Mouse (Mus musculus) testis, adult 2 months (tissue): ENCODE results near the gene Phka2. TPM values are rescaled to one million over a fixed set of nuclear protein-coding genes. Genes with fewer than 3 reads are reported as not detected.

ENCODE experiments used
- H3K27ac ChIP-seq: fragments of 200-500 bp; 2 replicates; pipeline ENCODE4 v1.5.1; 2012; ENCODE audit warnings: low read depth, low read length; ENCODE audit not compliant: control insufficient read depth, insufficient read depth
- H3K27me3 ChIP-seq: fragments of 200-500 bp; 2 replicates; pipeline ENCODE4 v1.6.1; 2012; ENCODE audit warnings: mild to moderate bottlenecking, low read length, moderate library complexity; ENCODE audit not compliant: control insufficient read depth, insufficient read depth
- H3K36me3 ChIP-seq: fragments of 200-500 bp; 2 replicates; pipeline ENCODE4 v1.6.1; 2012; ENCODE audit warnings: mild to moderate bottlenecking, low read length; ENCODE audit not compliant: control insufficient read depth, insufficient read depth
- H3K4me1 ChIP-seq: fragments of 200-500 bp; 2 replicates; pipeline ENCODE4 v1.6.1; 2012; ENCODE audit warnings: low read length; ENCODE audit not compliant: control insufficient read depth, insufficient read depth
- H3K4me3 ChIP-seq: fragments of 200-500 bp; 2 replicates; pipeline ENCODE4 v1.5.1; 2012; ENCODE audit warnings: low read depth, mild to moderate bottlenecking, low read length, moderate library complexity, mixed read lengths; ENCODE audit not compliant: control insufficient read depth
- CTCF ChIP-seq: fragments of 200-500 bp; IDR thresholded peaks from 2 replicates; pipeline ENCODE4 v1.5.1; 2012; ENCODE audit warnings: low read depth, mild to moderate bottlenecking, inconsistent platforms, low read length, moderate library complexity; ENCODE audit not compliant: control insufficient read depth, insufficient read depth, insufficient replicate concordance
- POLR2A ChIP-seq: fragments of 200-500 bp; IDR thresholded peaks from 2 replicates; pipeline ENCODE4 v1.6.1; 2012; ENCODE audit warnings: low read depth, mild to moderate bottlenecking, inconsistent platforms, low read length, moderate library complexity; ENCODE audit not compliant: control insufficient read depth
- polyA plus RNA-seq: library from polyadenylated mRNA; depleted of rRNA; stranded (reverse); fragments of >200 nt; gene quantifications from 2 replicates; pipeline ENCODE4 v1.2.3, GENCODE M21; 2012

The Phka2 gene
- polyA plus RNA-seq, 1 experiment: 12.5 TPM

DNA sequence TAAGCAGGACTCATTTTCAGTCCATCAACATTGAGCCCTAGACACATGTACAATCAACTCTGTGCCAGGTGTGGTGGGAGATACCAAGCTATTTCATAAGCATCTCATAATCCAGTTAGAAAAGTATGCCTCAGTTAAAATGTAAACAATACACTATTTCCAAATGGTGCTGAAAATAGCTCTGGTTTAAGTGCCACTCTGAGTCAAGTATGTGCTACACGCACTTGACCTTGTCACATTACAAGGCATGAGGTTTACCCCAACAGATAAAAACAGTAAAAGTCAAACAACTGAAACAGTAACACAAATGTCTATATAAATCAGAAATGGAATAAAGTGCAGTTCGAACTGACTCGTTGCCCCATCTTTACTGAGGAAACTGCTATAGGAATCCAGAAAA is 871 bp upstream of the Phka2 start:
- H3K36me3 ChIP-seq: no peaks in the 10 kb centered on the region
- no peak overlapping the region for H3K27ac ChIP-seq
- no peak overlapping the region for H3K4me3 ChIP-seq
- no peaks in the 10 kb centered on the region for H3K4me1 ChIP-seq
- H3K27me3 ChIP-seq: no peaks in the 10 kb centered on the region
- no peak for TF ChIP-seq POLR2A
- TF ChIP-seq CTCF: no peak

- Histone ChIP-seq H3K4me3 (peak overlapping the region; percentile 95), H3K4me1 (no peaks in the 10 kb centered on the region), H3K27me3 (no peaks in the 10 kb centered on the region), H3K27ac (peak overlapping the region; percentile 58; the same call in 1 of the 2 replicates), H3K36me3 (no peaks in the 10 kb centered on the region)
- no peak for TF ChIP-seq POLR2A
- TF ChIP-seq CTCF: no peak
These were observed 299 bp upstream of the Phka2 start for GRCm38 (mm10) chrX:160501687-160502047.

GRCm38 (mm10) chrX:160509046-160509445 is 7.1 kb downstream of the Phka2 start:
- H3K27me3 ChIP-seq: no peaks in the 10 kb centered on the region
- H3K27ac ChIP-seq: no peak overlapping the region
- TF ChIP-seq CTCF (no peak), POLR2A (no peak)
- no peaks in the 10 kb centered on the region for H3K4me1 ChIP-seq
- H3K36me3 ChIP-seq: no peaks in the 10 kb centered on the region
- no peak overlapping the region for H3K4me3 ChIP-seq

DNA sequence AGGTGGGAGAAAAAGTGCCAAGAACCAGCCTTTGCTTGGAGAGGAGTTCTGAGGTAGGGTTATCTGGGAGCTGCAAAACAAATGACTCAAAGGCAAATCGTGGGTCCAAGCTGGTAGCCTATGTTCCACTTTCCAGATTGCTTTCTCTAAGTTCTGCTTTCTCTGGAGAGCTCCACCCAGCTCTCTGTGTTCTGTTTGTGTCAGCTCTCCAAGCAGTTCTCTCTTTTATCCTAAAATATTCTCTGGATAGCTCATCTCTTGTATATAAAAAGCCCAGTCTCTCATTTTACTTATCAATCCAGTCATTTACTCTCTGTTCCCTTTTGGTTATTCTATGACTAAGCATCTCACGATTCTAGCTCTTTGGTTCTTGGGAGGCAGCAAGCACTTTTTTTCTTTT is 8.2 kb downstream of the Phka2 start:
- TF ChIP-seq POLR2A (no peak), CTCF (no peak)
- Histone ChIP-seq H3K4me1 (no peaks in the 10 kb centered on the region), H3K27me3 (no peaks in the 10 kb centered on the region), H3K27ac (no peak overlapping the region), H3K4me3 (no peak overlapping the region), H3K36me3 (no peaks in the 10 kb centered on the region)

- Histone ChIP-seq H3K4me1 (no peaks in the 10 kb centered on the region), H3K27ac (no peak overlapping the region), H3K36me3 (no peaks in the 10 kb centered on the region), H3K27me3 (no peaks in the 10 kb centered on the region), H3K4me3 (no peak overlapping the region)
- no peak for TF ChIP-seq POLR2A
- no peak for TF ChIP-seq CTCF
These were observed 14.1 kb downstream of the Phka2 start for GRCm38 (mm10) chrX:160516027-160516426.

DNA sequence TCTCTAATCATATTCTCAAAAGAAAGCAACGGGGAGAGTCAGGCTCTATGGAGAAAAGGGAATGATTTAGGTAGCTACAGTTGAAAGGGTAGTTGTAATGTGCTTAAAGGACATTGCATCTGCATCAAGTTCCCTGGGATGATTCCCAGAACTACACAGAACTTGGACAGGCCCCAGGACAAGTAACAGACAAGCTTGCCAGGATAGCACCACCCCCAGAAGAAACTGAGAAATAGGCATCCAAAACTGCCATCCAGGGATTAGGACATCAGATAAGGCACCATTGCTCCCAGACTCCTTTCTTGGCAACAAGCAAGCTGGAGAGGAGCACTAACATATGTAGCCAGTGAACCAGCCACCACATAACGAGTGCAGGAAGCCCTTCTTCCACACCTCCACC is 40.8 kb downstream of the Phka2 start:
- no peaks in the 10 kb centered on the region for H3K4me1 ChIP-seq
- no peak for TF ChIP-seq POLR2A
- TF ChIP-seq CTCF: no peak
- no peaks in the 10 kb centered on the region for H3K36me3 ChIP-seq
- no peak overlapping the region for H3K27ac ChIP-seq
- no peak overlapping the region for H3K4me3 ChIP-seq
- no peaks in the 10 kb centered on the region for H3K27me3 ChIP-seq

GRCm38 (mm10) chrX:160548875-160549274 is 46.9 kb downstream of the Phka2 start:
- TF ChIP-seq POLR2A (no peak), CTCF (no peak)
- no peaks in the 10 kb centered on the region for H3K27me3 ChIP-seq
- H3K4me1 ChIP-seq: no peaks in the 10 kb centered on the region
- no peak overlapping the region for H3K4me3 ChIP-seq
- H3K27ac ChIP-seq: no peak overlapping the region
- no peaks in the 10 kb centered on the region for H3K36me3 ChIP-seq

DNA sequence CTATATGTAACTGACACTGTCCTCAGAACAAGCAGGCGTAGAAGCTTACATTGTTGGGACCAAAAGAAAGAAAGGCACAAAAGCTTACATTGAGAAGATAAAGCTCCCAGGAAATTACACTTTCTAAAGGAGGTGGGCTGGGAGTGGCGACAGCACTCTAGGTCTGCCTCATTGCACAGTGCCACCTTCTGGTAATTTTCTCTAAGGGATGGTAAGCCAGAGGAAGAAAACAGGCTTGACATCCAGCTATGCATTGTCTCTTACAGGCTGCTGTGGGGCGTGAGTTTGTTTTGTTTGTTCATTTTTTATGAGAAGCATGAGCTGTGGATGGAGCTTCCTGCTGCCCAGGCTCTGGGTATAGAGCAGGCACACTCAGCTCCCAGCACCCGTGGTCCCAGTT is 50.1 kb downstream of the Phka2 start:
- Histone ChIP-seq H3K27ac (no peak overlapping the region), H3K4me3 (no peak overlapping the region), H3K4me1 (no peaks in the 10 kb centered on the region), H3K36me3 (no peaks in the 10 kb centered on the region), H3K27me3 (no peaks in the 10 kb centered on the region)
- TF ChIP-seq CTCF (no peak), POLR2A (no peak)
